Mouse (Mus musculus): Measurements from ENCODE around the gene Hist1h2be.
A peak's percentile ranks its signal among the peaks of the same experiment; 100 is the strongest.
"Not testable (repeated sequence)": the region's sequence is repeated elsewhere in the genome, so short reads cannot be mapped to it uniquely, and the experiment has no call there.

Gene Hist1h2be

GRCm38 (mm10) chr13:23573034-23573897 is 47.7 kb downstream of the Hist1h2be start:
- not testable (repeated sequence) for DNase-seq (ENCODE audit: low spot score)

- no peak for DNase-seq (ENCODE audit: low spot score)
These were observed 48.5 kb downstream of the Hist1h2be start for GRCm38 (mm10) chr13:23572218-23573033.

GRCm38 (mm10) chr13:23571504-23572217 is 49.3 kb downstream of the Hist1h2be start:
- not testable (repeated sequence) for DNase-seq (ENCODE audit: low spot score)

- no peak for DNase-seq (ENCODE audit: low spot score)
These were observed 49.9 kb downstream of the Hist1h2be start, which contains the start of the genes Hist1h2ae and Hist1h2bg for GRCm38 (mm10) chr13:23571022-23571503. Hist1h2ae (minus strand) TSS chr13:23571220. Hist1h2bg (plus strand) TSS chr13:23571396.

GRCm38 (mm10) chr13:23570261-23571021 is 50.5 kb downstream of the Hist1h2be start:
- DNase-seq (ENCODE audit: low spot score), result not testable (repeated sequence)

GRCm38 (mm10) chr13:23564482-23564881 is 56.4 kb downstream of the Hist1h2be start:
- no peak for DNase-seq (ENCODE audit: low spot score)

GRCm38 (mm10) chr13:23562699-23563462 is 58.0 kb downstream of the Hist1h2be start:
- DNase-seq (ENCODE audit: low spot score), result no peak

- peak; percentile 92 for DNase-seq (ENCODE audit: low spot score)
These were observed 58.9 kb downstream of the Hist1h2be start, which contains the start of gene Hist1h3e for GRCm38 (mm10) chr13:23561883-23562659. Hist1h3e (minus strand) TSS chr13:23562369.

GRCm38 (mm10) chr13:23561531-23561882 is 59.4 kb downstream of the Hist1h2be start:
- not testable (repeated sequence) for DNase-seq (ENCODE audit: low spot score)

- not testable (repeated sequence) for DNase-seq (ENCODE audit: low spot score)
These were observed 60.2 kb downstream of the Hist1h2be start for GRCm38 (mm10) chr13:23560699-23561098.

GRCm38 (mm10) chr13:23556906-23557305 is 64.0 kb downstream of the Hist1h2be start:
- no peak for DNase-seq (ENCODE audit: low spot score)

- no peak for DNase-seq (ENCODE audit: low spot score)
These were observed 65.0 kb downstream of the Hist1h2be start for GRCm38 (mm10) chr13:23555839-23556416.

- DNase-seq (ENCODE audit: low spot score), result peak; percentile 73
These were observed 65.7 kb downstream of the Hist1h2be start for GRCm38 (mm10) chr13:23554925-23555838.

GRCm38 (mm10) chr13:23554393-23554792 is 66.5 kb downstream of the Hist1h2be start:
- no peak for DNase-seq (ENCODE audit: low spot score)

GRCm38 (mm10) chr13:23552962-23553361 is 68.0 kb downstream of the Hist1h2be start, which contains the start of gene Hist1h1d:
Hist1h1d (plus strand) TSS chr13:23553262.
- no peak for DNase-seq (ENCODE audit: low spot score)

- no peak for DNase-seq (ENCODE audit: low spot score)
These were observed 68.7 kb downstream of the Hist1h2be start for GRCm38 (mm10) chr13:23551931-23552914.
